Mouse (Mus musculus) C2C12 (cell line): ENCODE measurements around the gene Papolb. TPM values are rescaled to one million over a fixed set of nuclear protein-coding genes. Genes with fewer than 3 reads are reported as not detected.

Source experiments
- H3K27me3 ChIP-seq: one replicate; pipeline ENCODE4 v1.6.1; 2011; ENCODE audit not compliant: control insufficient read depth, insufficient read depth, insufficient read length
- H3K36me3 ChIP-seq: one replicate; pipeline ENCODE4 v1.6.1; 2011; ENCODE audit not compliant: control insufficient read depth, insufficient read depth
- H3K4me3 ChIP-seq: one replicate; pipeline ENCODE4 v1.5.1; 2011; ENCODE audit warnings: mild to moderate bottlenecking, control low read depth; ENCODE audit not compliant: poor library complexity, insufficient read depth, severe bottlenecking
- H3K79me2 ChIP-seq: one replicate; pipeline ENCODE4 v1.6.1; 2011; ENCODE audit not compliant: control insufficient read depth, insufficient read depth
- H3K79me3 ChIP-seq: one replicate; pipeline ENCODE4 v1.6.1; 2011; ENCODE audit warnings: low read depth, control low read depth
- H3ac ChIP-seq: one replicate; pipeline ENCODE3; 2011; ENCODE audit warnings: low read depth; ENCODE audit not compliant: control insufficient read depth, insufficient read length
- CEBPB ChIP-seq: IDR thresholded peaks from one replicate; pipeline ENCODE4 v1.6.1; 2011; ENCODE audit warnings: low read depth, mild to moderate bottlenecking, control low read depth, moderate library complexity
- CTCF ChIP-seq: IDR thresholded peaks from one replicate; pipeline ENCODE4 v1.5.1; 2011; ENCODE audit not compliant: control insufficient read depth, insufficient read depth, insufficient read length
- FOSL1 ChIP-seq: IDR thresholded peaks from one replicate; pipeline ENCODE4 v1.8.0; 2011; ENCODE audit warnings: mild to moderate bottlenecking, low read length; ENCODE audit not compliant: poor library complexity, insufficient read depth, severe bottlenecking
- MAX ChIP-seq: IDR thresholded peaks from one replicate; pipeline ENCODE4 v1.6.1; 2011; ENCODE audit warnings: mild to moderate bottlenecking, control low read depth
- MYOD1 ChIP-seq: IDR thresholded peaks from one replicate; pipeline ENCODE4 v1.6.1; 2011; ENCODE audit warnings: low read depth; ENCODE audit not compliant: control insufficient read depth, insufficient read length
- MYOG ChIP-seq: IDR thresholded peaks from one replicate; pipeline ENCODE4 v1.6.1; 2011; ENCODE audit not compliant: control insufficient read depth, insufficient read length; ENCODE audit errors: extremely low read depth
- USF1 ChIP-seq: IDR thresholded peaks from one replicate; pipeline ENCODE4 v1.6.1; 2011; ENCODE audit warnings: low read depth, mild to moderate bottlenecking, control low read depth, moderate library complexity
- polyA plus RNA-seq: library from polyadenylated mRNA; unstranded; fragments of >200 nt; fragmentation: generic; extraction: Trizol; gene quantifications from one replicate; pipeline ENCODE4 v1.2.1, GENCODE M21; 2012; ENCODE audit warnings: missing spikeins

Papolb gene
- polyA plus RNA-seq, 1 experiment = 0.07 TPM

GRCm38 (mm10) chr5:142495321-142496096 is 34.4 kb downstream of the Papolb start:
- Histone ChIP-seq H3K36me3 (no peaks in the 10 kb centered on the region), H3K27me3 (no peaks in the 10 kb centered on the region), H3K79me3 (no peaks in the 10 kb centered on the region), H3K79me2 (no peaks in the 10 kb centered on the region), H3K4me3 (no peak overlapping the region), H3ac (no peak overlapping the region)
- no peak for TF ChIP-seq CEBPB
- TF ChIP-seq FOSL1 = no peak
- no peak for TF ChIP-seq MYOD1
- TF ChIP-seq MAX = no peak
- TF ChIP-seq USF1 = no peak
- TF ChIP-seq MYOG = no peak
- TF ChIP-seq CTCF = no peak

GRCm38 (mm10) chr5:142493307-142493706 is 36.6 kb downstream of the Papolb start:
- Histone ChIP-seq H3K79me3 (no peaks in the 10 kb centered on the region), H3K27me3 (no peaks in the 10 kb centered on the region), H3K36me3 (no peaks in the 10 kb centered on the region), H3K4me3 (no peak overlapping the region), H3ac (no peak overlapping the region), H3K79me2 (no peaks in the 10 kb centered on the region)
- TF ChIP-seq MYOG (no peak), CEBPB (no peak), MAX (no peak), MYOD1 (no peak), USF1 (no peak), CTCF (no peak), FOSL1 (no peak)

GRCm38 (mm10) chr5:142489955-142490707 is 39.7 kb downstream of the Papolb start:
- TF ChIP-seq CEBPB = no peak
- no peak for TF ChIP-seq CTCF
- no peak for TF ChIP-seq MYOD1
- no peak for TF ChIP-seq FOSL1
- no peak for TF ChIP-seq USF1
- no peak for TF ChIP-seq MAX
- no peak for TF ChIP-seq MYOG
- Histone ChIP-seq H3ac (no peak overlapping the region), H3K79me3 (no peaks in the 10 kb centered on the region), H3K27me3 (peaks cover 5% of the 10 kb centered on the region), H3K79me2 (no peaks in the 10 kb centered on the region), H3K36me3 (no peaks in the 10 kb centered on the region), H3K4me3 (no peak overlapping the region)

- peaks cover 5% of the 10 kb centered on the region for H3K27me3 ChIP-seq
- no peak overlapping the region for H3ac ChIP-seq
- no peaks in the 10 kb centered on the region for H3K79me3 ChIP-seq
- no peaks in the 10 kb centered on the region for H3K36me3 ChIP-seq
- no peak overlapping the region for H3K4me3 ChIP-seq
- no peaks in the 10 kb centered on the region for H3K79me2 ChIP-seq
- no peak for TF ChIP-seq FOSL1
- TF ChIP-seq MYOD1 = no peak
- TF ChIP-seq USF1 = no peak
- no peak for TF ChIP-seq MAX
- no peak for TF ChIP-seq CTCF
Measured at GRCm38 (mm10) chr5:142486654-142487053, 43.2 kb downstream of the Papolb start.

- H3K79me3 ChIP-seq = no peaks in the 10 kb centered on the region
- TF ChIP-seq USF1 = no peak
- no peak for TF ChIP-seq FOSL1
- no peak for TF ChIP-seq MYOD1
- no peak for TF ChIP-seq MAX
- no peak for TF ChIP-seq CTCF
- no peak overlapping the region for H3ac ChIP-seq
- H3K4me3 ChIP-seq = no peak overlapping the region
- peaks cover 5% of the 10 kb centered on the region for H3K27me3 ChIP-seq
- H3K79me2 ChIP-seq = no peaks in the 10 kb centered on the region
- no peaks in the 10 kb centered on the region for H3K36me3 ChIP-seq
Measured at GRCm38 (mm10) chr5:142483581-142483980, 46.3 kb downstream of the Papolb start.

- Histone ChIP-seq H3K4me3 (no peak overlapping the region), H3K79me2 (no peaks in the 10 kb centered on the region), H3ac (no peak overlapping the region), H3K27me3 (peaks cover 4% of the 10 kb centered on the region), H3K79me3 (no peaks in the 10 kb centered on the region), H3K36me3 (no peaks in the 10 kb centered on the region)
- TF ChIP-seq CTCF = peak; percentile 48
- TF ChIP-seq MYOG = no peak
Measured at GRCm38 (mm10) chr5:142482512-142482911, 47.4 kb downstream of the Papolb start.
